ENCODE assay signal across 9 mouse cellular contexts in genomic region chr6:116056676-116057264, GRCm38 (mm10).
DNase-seq lines count a peak whose midpoint lies in the region; ATAC-seq and TF ChIP-seq lines count a peak whose summit lies in the region.
"Had no signal": no experiment of that assay in that cellular context is flagged by ENCODE, and none has a peak within 500 bp of the region (broad histone marks: within the 10 kb centered on the region; RNA-seq: fewer than 3 reads in every experiment).

No protein-coding gene starts in this region.

- peak overlapping the region; percentile 42 for H3K4me3 ChIP-seq in gastrocnemius, adult 2 months
- H3K4me3 ChIP-seq in midbrain, embryonic 13.5 days (replicated peaks), result peak overlapping the region; percentile 31
- H3K4me3 ChIP-seq: embryonic facial prominence, embryonic 15.5 days had no signal

- H3K4me1 ChIP-seq in midbrain, embryonic 13.5 days (replicated peaks), result peaks cover 30% of the 10 kb centered on the region

- no peaks in the 10 kb centered on the region for H3K9me3 ChIP-seq in midbrain, embryonic 13.5 days
- H3K9me3 ChIP-seq: embryonic facial prominence, embryonic 15.5 days had no signal

- intact Hi-C loops in gastrocnemius, adult 2 months (cut with DNase I), result no loop called here

- H3K4me2 ChIP-seq in midbrain, embryonic 13.5 days (replicated peaks), result peak overlapping the region; percentile 51
- H3K4me2 ChIP-seq: embryonic facial prominence, embryonic 15.5 days had no signal

- TF ChIP-seq CTCF in gastrocnemius, adult 2 months (IDR thresholded peaks at IDR 0.05), result no peak

- DNase-seq in gastrocnemius, adult 2 months, result no peak
- no peak for DNase-seq in gastrocnemius, adult 18-20 months (ENCODE audit: low spot score)
- peak; percentile 81 for DNase-seq in cerebellum, adult 9-10 months
- DNase-seq in frontal cortex, postnatal 10 days (ENCODE audit: low spot score in 2 of 2), result peak; percentile 50 to 53
- peak; percentile 40 to 43 for DNase-seq in kidney, postnatal 4 days
- DNase-seq in gastrocnemius, postnatal 4 days (ENCODE audit: low spot score in 2 of 2), result no peak

- H3K27ac ChIP-seq in gastrocnemius, adult 2 months, result peak overlapping the region; percentile 84
- peak overlapping the region; percentile 86 for H3K27ac ChIP-seq in midbrain, embryonic 13.5 days
- H3K27ac ChIP-seq: embryonic facial prominence, embryonic 15.5 days had no signal

- no peaks in the 10 kb centered on the region for H3K27me3 ChIP-seq in midbrain, embryonic 13.5 days
- H3K27me3 ChIP-seq: embryonic facial prominence, embryonic 15.5 days had no signal

- WGBS in midbrain, embryonic 13.5 days, result 9% methylated on average over 13 of the region's 13 CpGs

- ATAC-seq in midbrain, embryonic 13.5 days, result peak; percentile 91
- no peak for ATAC-seq in activated CD4-positive, CD25-positive, alpha-beta regulatory T cell, adult 4 months

- H3K36me3 ChIP-seq in midbrain, embryonic 13.5 days, result no peaks in the 10 kb centered on the region
- H3K36me3 ChIP-seq: embryonic facial prominence, embryonic 15.5 days had no signal

- H3K9ac ChIP-seq in midbrain, embryonic 13.5 days (replicated peaks), result peak overlapping the region; percentile 63
- H3K9ac ChIP-seq: embryonic facial prominence, embryonic 15.5 days had no signal

Comparison
In these comparisons a context has a peak if more than half of its experiments do, and no peak if none do; other contexts are left out.
1. DNase-seq: peak in cerebellum, adult 9-10 months (single experiment), frontal cortex, postnatal 10 days (2 of 2) and kidney, postnatal 4 days (2 of 2); none in gastrocnemius, adult 2 months (single experiment), gastrocnemius, adult 18-20 months (single experiment) and gastrocnemius, postnatal 4 days (0 of 2).